Mouse (Mus musculus) embryonic fibroblast, embryonic 13.5 days (primary cell): ENCODE measurements at regions not wholly inside any gene's neighbourhood (a gene's known extent, or its start where the extent isn't known, plus 50 kb on each side); places are given as distances from the start of the nearest gene placed in this dataset.

Experiments used
- CTCF ChIP-seq: IDR thresholded peaks from 2 replicates; pipeline ENCODE4 v1.5.1; 2011; ENCODE audit warnings: mild to moderate bottlenecking, control low read depth, low read length, moderate library complexity, borderline replicate concordance; ENCODE audit not compliant: insufficient read depth
- POLR2A ChIP-seq: IDR thresholded peaks from 2 replicates; pipeline ENCODE4 v1.6.1; 2011; ENCODE audit warnings: low read depth, mild to moderate bottlenecking, control low read depth, low read length, moderate library complexity

DNA sequence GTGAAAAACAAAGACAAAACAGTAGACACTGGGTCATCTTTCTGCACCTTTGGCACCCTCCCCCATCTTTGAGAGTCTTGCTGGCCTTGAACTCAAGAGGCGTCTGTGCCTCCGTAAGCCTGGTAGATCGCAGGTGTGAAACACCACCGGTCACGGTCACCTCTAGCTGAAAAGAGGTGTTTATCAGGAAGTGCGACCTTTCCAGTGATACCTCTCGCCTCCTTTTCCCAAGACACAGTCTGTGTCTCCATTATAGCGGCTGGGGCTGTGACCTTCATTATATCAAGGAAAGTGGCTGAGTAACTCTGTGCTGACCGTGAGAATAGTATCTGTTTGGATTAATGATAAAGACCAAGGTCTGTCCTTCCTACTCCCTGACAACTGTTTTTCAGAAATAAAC lies 158.8 kb downstream of the Cog6 start:
- TF ChIP-seq CTCF (no peak), POLR2A (no peak)
